Mouse (Mus musculus): ENCODE results near the gene Stoml1. TPM values are rescaled to one million over a fixed set of nuclear protein-coding genes. Genes with fewer than 3 reads are reported as not detected.

Gene Stoml1
- polyA plus RNA-seq, 1 experiment: 55.5 TPM

GRCm38 (mm10) chr9:58311191-58311910 is 58.4 kb downstream of the Stoml1 start:
- DNase-seq (ENCODE audit: low read depth in 1 of 2, low spot score in 2 of 2): no peak
- Histone ChIP-seq H3K27me3 (ENCODE audit: control insufficient read depth, insufficient read depth, low read length) (peaks cover 9% of the 10 kb centered on the region), H3K4me3 (ENCODE audit: extremely low read depth, insufficient read depth, insufficient read length) (peak overlapping the region; percentile 11; the same call in 1 of the 2 replicates), H3K36me3 (ENCODE audit: control insufficient read depth, insufficient read depth, low read length) (no peaks in the 10 kb centered on the region), H3K4me1 (ENCODE audit: control insufficient read depth, insufficient read depth, insufficient read length) (no peaks in the 10 kb centered on the region; the same call in 1 of the 2 replicates), H3K27ac (ENCODE audit: insufficient read depth, low read length) (no peak overlapping the region)
- WGBS: 83% methylated on average over 33 of the region's 33 CpGs
- no peak for TF ChIP-seq CTCF (IDR thresholded peaks at IDR 0.05; ENCODE audit: extremely low read depth, insufficient read depth, insufficient read length, insufficient replicate concordance)
- no peak for TF ChIP-seq POLR2A (IDR thresholded peaks at IDR 0.05; ENCODE audit: low read depth, low read length)

Other genes starting within 250 kb of the Stoml1 start
- gene Cyp11a1, start 246.8 kb upstream of the Stoml1 start, polyA plus RNA-seq (2012; rRNA removed): 0.52 and 0.67 TPM in 2 replicates
- 1.9 and 3.4 TPM in 2 replicates for gene Stra6, start 189.4 kb upstream of the Stoml1 start, polyA plus RNA-seq (2012; rRNA removed)
- 0.06 and 0.09 TPM in 2 replicates for gene Ccdc33, start 134.3 kb upstream of the Stoml1 start, polyA plus RNA-seq (2012; rRNA removed)
- gene Islr, start 48.9 kb upstream of the Stoml1 start, polyA plus RNA-seq (2012; rRNA removed): 21.9 and 27.7 TPM in 2 replicates
- gene Islr2, start 48.8 kb upstream of the Stoml1 start, polyA plus RNA-seq (2012; rRNA removed): 0.28 and 0.67 TPM in 2 replicates
- 91.6 and 121 TPM in 2 replicates for gene Pml, start 3.4 kb upstream of the Stoml1 start, polyA plus RNA-seq (2012; rRNA removed)
- gene Loxl1, start 60.0 kb downstream of the Stoml1 start, polyA plus RNA-seq (2012; rRNA removed): 26.6 and 29.5 TPM in 2 replicates
- not detected in 2 replicates for gene Tbc1d21, start 117.3 kb downstream of the Stoml1 start, polyA plus RNA-seq (2012; rRNA removed)
- 1.1 and 1.2 TPM in 2 replicates for gene Insyn1, start 235.4 kb downstream of the Stoml1 start, polyA plus RNA-seq (2012; rRNA removed)

All from spleen, adult 2 months (tissue).